Mouse (Mus musculus) hindbrain, embryonic 11.5 days (tissue): ENCODE measurements around the gene Chd4. TPM values are rescaled to one million over a fixed set of nuclear protein-coding genes. Genes with fewer than 3 reads are reported as not detected.
A peak's percentile ranks its signal among the peaks of the same experiment; 100 is the strongest.

ENCODE experiments used
- ATAC-seq: fragments of 200-750 bp; cut with Nextera tagmentation; 2 replicates; pipeline ENCODE4 v1.8.0; 2017; ENCODE audit warnings: mild to moderate bottlenecking, moderate TSS enrichment, moderate library complexity; ENCODE audit not compliant: low FRiP score
- DNase-seq: peaks from one replicate; pipeline ENCODE4 v3.0.0-alpha.2; 2015; ENCODE audit warnings: low spot score
- H3K27ac ChIP-seq: fragments of 300-500 bp; sonication (generic); 2 replicates; pipeline ENCODE4 v1.5.1; 2014; ENCODE audit warnings: mild to moderate bottlenecking, low read depth, low read length
- H3K27me3 ChIP-seq: fragments of 300-500 bp; sonication (generic); 2 replicates; pipeline ENCODE4 v1.6.1; 2014; ENCODE audit warnings: mild to moderate bottlenecking, low read length, moderate library complexity, mixed read lengths; ENCODE audit not compliant: control insufficient read depth, insufficient read depth
- H3K36me3 ChIP-seq: fragments of 300-500 bp; sonication (generic); 2 replicates; pipeline ENCODE4 v1.6.1; 2014; ENCODE audit warnings: mild to moderate bottlenecking, low read length, moderate library complexity, mixed read lengths; ENCODE audit not compliant: control insufficient read depth, insufficient read depth
- H3K4me1 ChIP-seq: fragments of 300-500 bp; sonication (generic); replicated peaks from 2 replicates; pipeline ENCODE4 v1.6.1; 2014; ENCODE audit warnings: low read length, mixed read lengths; ENCODE audit not compliant: control insufficient read depth, insufficient read depth
- H3K4me2 ChIP-seq: fragments of 300-500 bp; sonication (generic); replicated peaks from 2 replicates; pipeline ENCODE4 v1.6.1; 2014; ENCODE audit warnings: mild to moderate bottlenecking, low read depth, low read length
- H3K4me3 ChIP-seq: fragments of 300-500 bp; sonication (generic); 2 replicates; pipeline ENCODE4 v1.5.1; 2014; ENCODE audit warnings: low read depth, low read length
- H3K9ac ChIP-seq: fragments of 300-500 bp; sonication (generic); 2 replicates; pipeline ENCODE4 v1.6.1; 2014; ENCODE audit warnings: low read depth, low read length
- H3K9me3 ChIP-seq: fragments of 300-500 bp; sonication (generic); 2 replicates; pipeline ENCODE4 v1.6.1; 2016; ENCODE audit warnings: low read length; ENCODE audit not compliant: control insufficient read depth
- WGBS: fragments of 180-500 bp; shearing (Covaris S2); extraction: QIAGEN DNeasy Blood & Tissue Kit; methylation state at CpG from one replicate; pipeline ENCODE4 v1.1.7; 2014; 5-methylcytosine and 5-hydroxymethylcytosine counted together
- polyA plus RNA-seq: library from polyadenylated mRNA; unstranded; fragments of >200 nt; fragmentation: Nextera tagmentation; extraction: Ambion mirVana; gene quantifications from 2 replicates; pipeline ENCODE4 v1.2.1, GENCODE M21; 2014

Chd4 gene
- polyA plus RNA-seq, 1 experiment from 2014 or later, result 130 TPM

GRCm38 (mm10) chr6:125087937-125088336 lies 7.8 kb upstream of the Chd4 start:
- Histone ChIP-seq H3K27me3 (no peaks in the 10 kb centered on the region), H3K9ac (no peak overlapping the region), H3K9me3 (no peaks in the 10 kb centered on the region), H3K27ac (peak overlapping the region; percentile 93), H3K4me3 (no peak overlapping the region), H3K4me2 (no peak overlapping the region), H3K4me1 (peaks cover 16% of the 10 kb centered on the region), H3K36me3 (no peaks in the 10 kb centered on the region)
- ATAC-seq (no peak), DNase-seq (no peak)
- 73% methylated on average over 3 of the region's 3 CpGs for WGBS

GRCm38 (mm10) chr6:125088561-125089321 lies 7.0 kb upstream of the Chd4 start:
- H3K4me1 ChIP-seq, result peaks cover 16% of the 10 kb centered on the region
- no peaks in the 10 kb centered on the region for H3K9me3 ChIP-seq
- H3K36me3 ChIP-seq, result no peaks in the 10 kb centered on the region
- H3K9ac ChIP-seq, result peak overlapping the region; percentile 37
- no peak overlapping the region for H3K4me2 ChIP-seq
- DNase-seq, result peak; percentile 87
- H3K27me3 ChIP-seq, result no peaks in the 10 kb centered on the region
- H3K4me3 ChIP-seq, result no peak overlapping the region
- peak; percentile 87 for ATAC-seq
- 1% methylated on average over 16 of the region's 20 CpGs for WGBS
- peak overlapping the region; percentile 93 for H3K27ac ChIP-seq

GRCm38 (mm10) chr6:125089521-125090321 lies 6.1 kb upstream of the Chd4 start:
- Histone ChIP-seq H3K4me3 (peak overlapping the region; percentile 12; the same call in 1 of the 2 replicates), H3K36me3 (no peaks in the 10 kb centered on the region), H3K27ac (peak overlapping the region; percentile 93), H3K4me2 (peak overlapping the region; percentile 36), H3K4me1 (peaks cover 16% of the 10 kb centered on the region), H3K27me3 (no peaks in the 10 kb centered on the region), H3K9ac (peak overlapping the region; percentile 65), H3K9me3 (no peaks in the 10 kb centered on the region)
- ATAC-seq (peak; percentile 73), DNase-seq (peak; percentile 68)
- WGBS, result 3% methylated on average over 15 of the region's 15 CpGs

DNA sequence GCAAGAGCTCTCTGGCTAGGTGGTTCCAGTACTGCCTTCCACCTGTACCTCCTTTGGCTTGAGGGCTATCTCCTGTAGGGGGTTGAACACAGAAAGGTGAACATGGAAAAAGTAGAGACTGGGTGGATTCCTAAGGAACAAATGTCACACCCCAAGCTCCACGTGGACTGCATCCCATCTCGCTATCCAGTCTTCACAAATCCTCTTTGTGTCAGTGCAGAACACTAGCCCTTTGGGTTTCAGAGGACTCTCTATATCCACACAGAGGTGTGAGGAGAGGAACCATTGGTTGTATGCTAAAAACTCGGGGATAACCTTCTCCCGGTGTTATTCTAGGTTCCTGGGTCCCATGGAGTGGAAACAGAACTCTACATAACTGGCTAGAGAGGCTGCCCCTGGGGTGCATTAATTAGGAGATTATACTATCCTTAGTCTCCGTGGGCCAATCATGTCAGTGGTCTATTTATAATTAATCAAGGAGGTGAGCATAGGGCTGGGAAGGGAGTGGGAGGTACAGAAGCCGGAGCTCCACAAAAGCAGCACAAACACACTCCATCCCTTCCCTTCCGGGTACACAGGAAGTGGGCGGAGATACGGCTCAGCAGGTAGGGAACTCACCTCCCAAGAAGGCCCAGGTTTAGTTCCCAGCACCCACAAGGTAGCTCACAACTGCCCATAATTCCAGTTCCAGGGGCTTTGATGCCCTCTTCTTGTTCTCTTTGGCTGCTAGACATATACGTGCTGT lies 5.3 kb upstream of the Chd4 start:
- Histone ChIP-seq H3K36me3 (no peaks in the 10 kb centered on the region), H3K9me3 (no peaks in the 10 kb centered on the region), H3K4me2 (peak overlapping the region; percentile 36; the same call in 1 of the 2 replicates), H3K9ac (peak overlapping the region; percentile 65; the same call in 1 of the 2 replicates), H3K4me1 (peaks cover 16% of the 10 kb centered on the region), H3K27me3 (no peaks in the 10 kb centered on the region), H3K27ac (peak overlapping the region; percentile 93), H3K4me3 (peak overlapping the region; percentile 12; the same call in 1 of the 2 replicates)
- peak; percentile 20; the same call in 1 of the 2 replicates for ATAC-seq
- DNase-seq, result no peak
- WGBS, result 60% methylated on average over 10 of the region's 10 CpGs

DNA sequence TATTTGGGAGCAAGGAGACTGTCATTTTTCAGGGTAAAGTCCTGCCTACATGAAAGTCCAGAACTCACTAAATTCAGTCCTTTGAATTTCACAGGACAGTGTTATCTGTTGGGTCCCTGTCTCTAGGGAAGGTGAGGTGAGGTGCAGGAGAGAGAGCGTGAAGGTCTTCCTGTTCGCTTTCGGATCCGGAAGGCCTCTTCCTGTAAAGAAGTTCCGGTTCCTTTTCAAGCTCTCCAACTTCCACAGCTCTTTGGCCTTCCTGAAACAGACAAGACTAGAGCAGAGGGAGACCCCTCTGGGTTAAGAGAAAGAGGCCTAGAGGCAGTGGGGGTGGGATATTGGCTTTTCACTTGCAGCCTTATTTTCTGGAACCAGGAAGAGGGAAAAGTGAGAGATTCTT lies 3.4 kb upstream of the Chd4 start:
- Histone ChIP-seq H3K9ac (no peak overlapping the region), H3K27me3 (no peaks in the 10 kb centered on the region), H3K9me3 (no peaks in the 10 kb centered on the region), H3K4me2 (no peak overlapping the region), H3K27ac (0 out of 2 replicates have a peak overlapping the region, but pooled peaks have one; percentile 17), H3K4me1 (peaks cover 16% of the 10 kb centered on the region), H3K4me3 (no peak overlapping the region), H3K36me3 (no peaks in the 10 kb centered on the region)
- no peak for DNase-seq
- WGBS, result 79% methylated on average over 5 of the region's 5 CpGs
- no peak for ATAC-seq

DNA sequence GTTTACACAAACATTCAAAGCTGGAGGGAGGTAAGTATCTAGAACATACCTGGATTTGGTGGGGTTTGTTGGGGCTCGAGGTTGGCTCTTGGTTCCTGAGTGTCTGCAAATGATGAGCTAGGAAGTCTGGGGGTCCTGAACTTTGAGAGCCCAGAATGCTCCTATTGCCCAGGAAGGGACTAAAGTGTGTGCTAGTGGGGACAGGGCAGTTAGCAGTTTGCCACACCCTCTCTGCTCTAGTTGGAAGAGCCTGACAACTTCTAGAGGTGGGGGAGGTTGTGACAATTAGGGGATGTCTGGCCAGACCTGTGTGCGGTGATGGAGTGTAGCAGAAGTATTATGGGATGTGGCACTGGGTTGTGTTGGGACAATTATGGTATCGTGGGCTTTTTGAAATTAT lies 938 bp upstream of the Chd4 start:
- Histone ChIP-seq H3K4me1 (peaks cover 25% of the 10 kb centered on the region), H3K9me3 (no peaks in the 10 kb centered on the region), H3K36me3 (no peaks in the 10 kb centered on the region), H3K27ac (no peak overlapping the region), H3K4me2 (no peak overlapping the region), H3K9ac (no peak overlapping the region), H3K4me3 (no peak overlapping the region), H3K27me3 (no peaks in the 10 kb centered on the region)
- ATAC-seq (no peak), DNase-seq (peak; percentile 36)
- WGBS, result 72% methylated on average over 3 of the region's 3 CpGs

- DNase-seq, result no peak
- Histone ChIP-seq H3K4me2 (peak overlapping the region; percentile 81), H3K36me3 (peaks cover 6% of the 10 kb centered on the region; the same call in 1 of the 2 replicates), H3K4me3 (peak overlapping the region; percentile 99), H3K27ac (peak overlapping the region; percentile 97), H3K4me1 (peaks cover 19% of the 10 kb centered on the region), H3K9me3 (no peaks in the 10 kb centered on the region), H3K27me3 (no peaks in the 10 kb centered on the region), H3K9ac (peak overlapping the region; percentile 95)
- WGBS, result 0% methylated on average over 14 of the region's 32 CpGs
- no peak for ATAC-seq
These were observed 457 bp downstream of the Chd4 start for GRCm38 (mm10) chr6:125096279-125096596.

GRCm38 (mm10) chr6:125096597-125097345 lies 990 bp downstream of the Chd4 start:
- H3K4me2 ChIP-seq, result peak overlapping the region; percentile 81
- peak; percentile 59 for ATAC-seq
- H3K4me1 ChIP-seq, result peaks cover 19% of the 10 kb centered on the region
- under 1% methylated on average over 38 of the region's 44 CpGs for WGBS
- peak overlapping the region; percentile 95 for H3K9ac ChIP-seq
- peaks cover 11% of the 10 kb centered on the region; the same call in 1 of the 2 replicates for H3K36me3 ChIP-seq
- no peaks in the 10 kb centered on the region for H3K27me3 ChIP-seq
- H3K4me3 ChIP-seq, result peak overlapping the region; percentile 99
- H3K9me3 ChIP-seq, result no peaks in the 10 kb centered on the region
- H3K27ac ChIP-seq, result peak overlapping the region; percentile 97
- peak; percentile 76 for DNase-seq
